ENCODE assay signal across 13 mouse cellular contexts in genomic region chr10:99085240-99085587, GRCm38 (mm10). TPM values are rescaled to one million over a fixed set of nuclear protein-coding genes. Genes with fewer than 3 reads are reported as not detected.
DNase-seq lines count a peak whose midpoint lies in the region; ATAC-seq lines count a peak whose summit lies in the region.
"Had no signal": no experiment of that assay in that cellular context is flagged by ENCODE, and none has a peak within 500 bp of the region (broad histone marks: within the 10 kb centered on the region; RNA-seq: fewer than 3 reads in every experiment).

No protein-coding gene starts in this region.

- H3K9me3 ChIP-seq in heart, embryonic 14.5 days (ENCODE audit: control insufficient read depth, low read length): no peaks in the 10 kb centered on the region
- no peaks in the 10 kb centered on the region for H3K9me3 ChIP-seq in midbrain, embryonic 11.5 days (ENCODE audit: control insufficient read depth, low read length)
- H3K9me3 ChIP-seq in midbrain, embryonic 10.5 days (replicated peaks): no peaks in the 10 kb centered on the region
- no peaks in the 10 kb centered on the region for H3K9me3 ChIP-seq in hindbrain, embryonic 14.5 days (ENCODE audit: control insufficient read depth, low read length)
- H3K9me3 ChIP-seq in stomach, embryonic 14.5 days (ENCODE audit: control insufficient read depth, low read depth, low read length): no peaks in the 10 kb centered on the region
- H3K9me3 ChIP-seq: liver, embryonic 13.5 days had no signal

- H3K4me1 ChIP-seq in heart, embryonic 14.5 days (ENCODE audit: control insufficient read depth in 2 of 2, insufficient read depth in 2 of 2, low read length in 2 of 2): peaks cover 10 to 13% of the 10 kb centered on the region in 2 experiments
- no peaks in the 10 kb centered on the region for H3K4me1 ChIP-seq in midbrain, embryonic 11.5 days (ENCODE audit: control insufficient read depth, insufficient read depth, low read length)
- H3K4me1 ChIP-seq in midbrain, embryonic 10.5 days: no peaks in the 10 kb centered on the region
- H3K4me1 ChIP-seq in hindbrain, embryonic 14.5 days (replicated peaks; ENCODE audit: control insufficient read depth, insufficient read depth, low read length): no peaks in the 10 kb centered on the region
- H3K4me1 ChIP-seq in stomach, embryonic 14.5 days (ENCODE audit: control insufficient read depth, insufficient read depth, low read length): no peaks in the 10 kb centered on the region

- H3K36me3 ChIP-seq in heart, embryonic 14.5 days (ENCODE audit: control insufficient read depth, insufficient read depth, low read length): no peaks in the 10 kb centered on the region
- H3K36me3 ChIP-seq in midbrain, embryonic 11.5 days (ENCODE audit: control insufficient read depth, insufficient read depth, low read length): no peaks in the 10 kb centered on the region
- H3K36me3 ChIP-seq in midbrain, embryonic 10.5 days: no peaks in the 10 kb centered on the region
- no peaks in the 10 kb centered on the region for H3K36me3 ChIP-seq in hindbrain, embryonic 14.5 days (replicated peaks; ENCODE audit: control insufficient read depth, insufficient read depth)
- H3K36me3 ChIP-seq in stomach, embryonic 14.5 days (ENCODE audit: control insufficient read depth, insufficient read depth, low read length): no peaks in the 10 kb centered on the region
- H3K36me3 ChIP-seq: liver, embryonic 13.5 days had no signal

- peak overlapping the region; percentile 35 for H3K4me2 ChIP-seq in heart, embryonic 14.5 days (ENCODE audit: low read length)
- no peak overlapping the region for H3K4me2 ChIP-seq in midbrain, embryonic 11.5 days
- H3K4me2 ChIP-seq in hindbrain, embryonic 14.5 days (replicated peaks): no peak overlapping the region; the same call in 1 of the 2 replicates
- H3K4me2 ChIP-seq in stomach, embryonic 14.5 days (replicated peaks; ENCODE audit: low read depth, low read length): 0 out of 2 replicates have a peak overlapping the region, but pooled peaks have one; percentile 5
- H3K4me2 ChIP-seq: liver, embryonic 13.5 days had no signal

- H3K27ac ChIP-seq in heart, embryonic 14.5 days (replicated peaks in 1 of 2; ENCODE audit: control insufficient read depth in 1 of 2, insufficient read depth in 1 of 2, low read depth in 2 of 2, low read length in 2 of 2): no peak overlapping the region
- H3K27ac ChIP-seq in midbrain, embryonic 11.5 days (ENCODE audit: low read depth, low read length): no peak overlapping the region
- no peak overlapping the region for H3K27ac ChIP-seq in midbrain, embryonic 10.5 days (replicated peaks)
- H3K27ac ChIP-seq in hindbrain, embryonic 14.5 days: no peak overlapping the region
- H3K27ac ChIP-seq in stomach, embryonic 14.5 days (ENCODE audit: low read length): no peak overlapping the region
- H3K27ac ChIP-seq: heart, adult 2 months; liver, embryonic 13.5 days had no signal

- no peak for ATAC-seq in heart, embryonic 14.5 days (ENCODE audit: insufficient number of reproducible peaks, insufficient read depth, low FRiP score, low read depth)
- ATAC-seq in midbrain, embryonic 11.5 days (ENCODE audit: low FRiP score): peak; percentile 53
- ATAC-seq in hindbrain, embryonic 14.5 days (ENCODE audit: low FRiP score): peak; percentile 61; the same call in 1 of the 2 replicates
- ATAC-seq in stomach, embryonic 14.5 days (ENCODE audit: insufficient number of reproducible peaks, insufficient read depth, low FRiP score, low read depth): peak; percentile 23; the same call in 1 of the 2 replicates

- DNase-seq in heart, postnatal 25 days (ENCODE audit: low spot score): no peak
- no peak for DNase-seq in midbrain, embryonic 11.5 days (ENCODE audit: low spot score, missing footprints)
- DNase-seq in midbrain, embryonic 10.5 days (ENCODE audit: low spot score): no peak
- no peak for DNase-seq in hindbrain, embryonic 14.5 days (ENCODE audit: low spot score)
- DNase-seq in gastrocnemius, adult 8-10 months (ENCODE audit: low spot score in 2 of 2): no peak
- DNase-seq in frontal cortex, postnatal 14 days (ENCODE audit: low spot score in 2 of 2): no peak

- intact Hi-C loops in heart, postnatal 25 days (cut with DNase I): loop anchor here (1.0 to 5.0 kb wide), 3 partner anchors 168 to 1373 kb away; no protein-coding TSS in a partner anchor

- no peak overlapping the region for H3K4me3 ChIP-seq in heart, embryonic 14.5 days (ENCODE audit: control insufficient read depth in 1 of 2, insufficient read depth in 1 of 2, low read depth in 1 of 2, low read length in 2 of 2)
- no peak overlapping the region for H3K4me3 ChIP-seq in midbrain, embryonic 11.5 days (ENCODE audit: low read depth, low read length)
- H3K4me3 ChIP-seq in midbrain, embryonic 10.5 days: no peak overlapping the region
- H3K4me3 ChIP-seq in hindbrain, embryonic 14.5 days (replicated peaks; ENCODE audit: low read length): no peak overlapping the region
- H3K4me3 ChIP-seq in stomach, embryonic 14.5 days (ENCODE audit: low read depth, low read length): no peak overlapping the region
- H3K4me3 ChIP-seq: heart, adult 2 months; liver, embryonic 13.5 days had no signal

- no peak overlapping the region for H3K9ac ChIP-seq in heart, embryonic 14.5 days (ENCODE audit: low read length)
- H3K9ac ChIP-seq in midbrain, embryonic 11.5 days (ENCODE audit: low read length): no peak overlapping the region
- no peak overlapping the region for H3K9ac ChIP-seq in hindbrain, embryonic 14.5 days
- no peak overlapping the region for H3K9ac ChIP-seq in stomach, embryonic 14.5 days (replicated peaks; ENCODE audit: low read depth, low read length)
- H3K9ac ChIP-seq: liver, embryonic 13.5 days had no signal

- WGBS in heart, embryonic 14.5 days: 50% methylated on average over 6 of the region's 6 CpGs
- 69% methylated on average over 6 of the region's 6 CpGs for WGBS in midbrain, embryonic 11.5 days
- WGBS in midbrain, embryonic 10.5 days: 65% methylated on average over 6 of the region's 6 CpGs
- 69% methylated on average over 6 of the region's 6 CpGs for WGBS in hindbrain, embryonic 14.5 days
- WGBS in stomach, embryonic 14.5 days: 56% methylated on average over 6 of the region's 6 CpGs

- no peaks in the 10 kb centered on the region for H3K27me3 ChIP-seq in heart, embryonic 14.5 days (ENCODE audit: control insufficient read depth, insufficient read depth, low read length)
- H3K27me3 ChIP-seq in midbrain, embryonic 11.5 days (ENCODE audit: control insufficient read depth, insufficient read depth, low read length): no peaks in the 10 kb centered on the region
- no peaks in the 10 kb centered on the region for H3K27me3 ChIP-seq in midbrain, embryonic 10.5 days (ENCODE audit: low read depth, poor library complexity, severe bottlenecking)
- no peaks in the 10 kb centered on the region for H3K27me3 ChIP-seq in hindbrain, embryonic 14.5 days (ENCODE audit: control insufficient read depth, insufficient read depth, low read length)
- no peaks in the 10 kb centered on the region for H3K27me3 ChIP-seq in stomach, embryonic 14.5 days (ENCODE audit: control insufficient read depth, insufficient read depth, low read length)

RNA-seq across cellular contexts. Expression of gene Poc1b, which starts 21.6 kb away (rescaled TPM):
- 11.7 and 12.1 TPM in 2 replicates for polyA plus RNA-seq in heart, embryonic 14.5 days (2014; fragmentation: Nextera tagmentation; extraction: Ambion mirVana)
- 1 to 10 TPM; 5.3 to 6.4 TPM for total RNA-seq in heart, postnatal 25 days (2021)
- polyA plus RNA-seq in midbrain, embryonic 11.5 days (2014; fragmentation: Nextera tagmentation; extraction: Ambion mirVana): 37.2 and 38.6 TPM in 2 replicates
- polyA plus RNA-seq in midbrain, embryonic 10.5 days (2016; fragmentation: Nextera tagmentation; extraction: Ambion mirVana): 28.3 and 32.6 TPM in 2 replicates
- 12.5 and 17.3 TPM in 2 replicates for polyA plus RNA-seq in hindbrain, embryonic 14.5 days (2014; fragmentation: Nextera tagmentation; extraction: Ambion mirVana)
- 24.9 and 27.4 TPM in 2 replicates for polyA plus RNA-seq in stomach, embryonic 14.5 days (2014; fragmentation: Nextera tagmentation; extraction: Ambion mirVana)
- 1 to 10 TPM; 2.4 to 5.5 (median 3.7) TPM for total RNA-seq in gastrocnemius, adult 8-10 months (2022)

RNA-seq across cellular contexts. Expression of gene Galnt4, which starts 22.7 kb away (rescaled TPM):
- polyA plus RNA-seq in heart, embryonic 14.5 days (2014; fragmentation: Nextera tagmentation; extraction: Ambion mirVana): 7.3 and 7.4 TPM in 2 replicates
- 1 to 10 TPM; 3.2 to 3.6 TPM for total RNA-seq in heart, postnatal 25 days (2021)
- 3.3 and 4.3 TPM in 2 replicates for polyA plus RNA-seq in midbrain, embryonic 11.5 days (2014; fragmentation: Nextera tagmentation; extraction: Ambion mirVana)
- 3.5 and 3.6 TPM in 2 replicates for polyA plus RNA-seq in midbrain, embryonic 10.5 days (2016; fragmentation: Nextera tagmentation; extraction: Ambion mirVana)
- 4.5 and 4.7 TPM in 2 replicates for polyA plus RNA-seq in hindbrain, embryonic 14.5 days (2014; fragmentation: Nextera tagmentation; extraction: Ambion mirVana)
- polyA plus RNA-seq in stomach, embryonic 14.5 days (2014; fragmentation: Nextera tagmentation; extraction: Ambion mirVana): 27.1 and 31.5 TPM in 2 replicates
- total RNA-seq in gastrocnemius, adult 8-10 months (2022): 1 to 10 TPM in 2 of 4 experiments, under 1 TPM in 2; 0.80 to 1.3 (median 1.1) TPM

RNA-seq across cellular contexts. Expression of gene Phxr2, which starts 40.9 kb away (rescaled TPM):
- not detected in 2 replicates for polyA plus RNA-seq in heart, embryonic 14.5 days (2014; fragmentation: Nextera tagmentation; extraction: Ambion mirVana)
- not detected for total RNA-seq in heart, postnatal 25 days (2021)
- polyA plus RNA-seq in midbrain, embryonic 11.5 days (2014; fragmentation: Nextera tagmentation; extraction: Ambion mirVana): 0.14 TPM in 1 of 2 replicates, not detected in the other
- 0.11 and 0.23 TPM in 2 replicates for polyA plus RNA-seq in midbrain, embryonic 10.5 days (2016; fragmentation: Nextera tagmentation; extraction: Ambion mirVana)
- polyA plus RNA-seq in hindbrain, embryonic 14.5 days (2014; fragmentation: Nextera tagmentation; extraction: Ambion mirVana): not detected in 2 replicates
- polyA plus RNA-seq in stomach, embryonic 14.5 days (2014; fragmentation: Nextera tagmentation; extraction: Ambion mirVana): not detected in 2 replicates
- total RNA-seq in gastrocnemius, adult 8-10 months (2022): not detected
- total RNA-seq: adrenal gland, postnatal 10 days; heart, adult 2 months; left cerebral cortex, adult 18-20 months had no signal
- polyA plus RNA-seq: heart, adult 2 months; liver, embryonic 13.5 days; urinary bladder, adult 2 months had no signal

Comparison
In these comparisons a context has a peak if more than half of its experiments do, and no peak if none do; other contexts are left out.
1. H3K4me2 ChIP-seq: peak in heart, embryonic 14.5 days (single experiment) and stomach, embryonic 14.5 days (single experiment); none in midbrain, embryonic 11.5 days (single experiment) and hindbrain, embryonic 14.5 days (single experiment).